Mouse (Mus musculus): ENCODE results near the gene Smim4. TPM values are rescaled to one million over a fixed set of nuclear protein-coding genes. Genes with fewer than 3 reads are reported as not detected.

Smim4 gene
- polyA plus RNA-seq, 1 experiment from 2014 or later: 71.6 TPM

DNA sequence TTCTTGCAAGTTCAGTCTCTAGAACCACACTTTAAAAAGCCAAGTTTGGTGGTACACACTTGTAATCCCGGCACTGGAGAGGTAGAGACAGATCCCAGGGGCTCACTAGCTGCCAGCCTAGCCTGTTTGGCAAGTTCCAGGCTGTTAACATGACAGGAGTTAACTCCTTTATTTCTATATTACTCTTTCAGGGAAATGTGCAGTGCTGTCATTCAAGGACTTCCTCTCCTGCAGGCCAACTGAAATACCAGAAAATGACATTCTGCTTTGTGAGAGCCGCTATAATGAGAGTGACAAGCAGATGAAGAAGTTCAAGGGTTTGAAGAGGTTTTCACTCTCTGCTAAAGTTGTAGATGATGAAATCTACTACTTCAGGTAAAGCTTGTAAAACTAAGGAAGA is 23.6 kb downstream of the Smim4 start:
- 88% methylated on average over 2 of the region's 2 CpGs for WGBS
- Histone ChIP-seq H3K4me3 (replicated peaks) (no peak overlapping the region), H3K36me3 (peaks cover 55% of the 10 kb centered on the region), H3K9me3 (replicated peaks) (no peaks in the 10 kb centered on the region), H3K9ac (replicated peaks) (no peak overlapping the region), H3K27ac (replicated peaks) (no peak overlapping the region), H3K27me3 (replicated peaks) (no peaks in the 10 kb centered on the region), H3K4me1 (no peaks in the 10 kb centered on the region), H3K4me2 (no peak overlapping the region)
- no peak for ATAC-seq (ENCODE audit: low FRiP score)

DNA sequence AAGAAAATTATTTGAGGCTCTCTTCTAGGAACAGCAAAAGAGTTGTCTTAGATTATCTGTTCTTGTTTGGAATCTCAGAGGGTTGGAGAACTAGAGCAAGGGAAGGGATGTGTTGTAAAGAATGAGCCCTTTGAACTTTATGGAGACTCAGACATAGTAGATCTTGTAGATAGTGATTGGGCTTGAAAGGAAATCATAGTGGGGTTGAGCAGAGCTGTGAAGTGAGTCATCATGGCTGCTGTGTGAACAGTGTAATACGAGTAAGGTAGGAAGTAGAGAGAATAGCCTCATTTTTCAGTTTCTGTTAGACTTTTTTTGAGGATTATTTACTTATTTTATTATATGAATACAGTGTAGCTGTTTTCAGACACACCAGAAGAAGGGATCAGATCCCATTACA is 38.8 kb downstream of the Smim4 start:
- Histone ChIP-seq H3K9ac (replicated peaks) (no peak overlapping the region), H3K27ac (replicated peaks) (no peak overlapping the region), H3K4me2 (no peak overlapping the region), H3K36me3 (peaks cover 62% of the 10 kb centered on the region), H3K9me3 (replicated peaks) (no peaks in the 10 kb centered on the region), H3K27me3 (replicated peaks) (no peaks in the 10 kb centered on the region), H3K4me3 (replicated peaks) (no peak overlapping the region), H3K4me1 (no peaks in the 10 kb centered on the region)
- 94% methylated on average over 1 of the region's 1 CpGs for WGBS
- no peak for ATAC-seq (ENCODE audit: low FRiP score)

DNA sequence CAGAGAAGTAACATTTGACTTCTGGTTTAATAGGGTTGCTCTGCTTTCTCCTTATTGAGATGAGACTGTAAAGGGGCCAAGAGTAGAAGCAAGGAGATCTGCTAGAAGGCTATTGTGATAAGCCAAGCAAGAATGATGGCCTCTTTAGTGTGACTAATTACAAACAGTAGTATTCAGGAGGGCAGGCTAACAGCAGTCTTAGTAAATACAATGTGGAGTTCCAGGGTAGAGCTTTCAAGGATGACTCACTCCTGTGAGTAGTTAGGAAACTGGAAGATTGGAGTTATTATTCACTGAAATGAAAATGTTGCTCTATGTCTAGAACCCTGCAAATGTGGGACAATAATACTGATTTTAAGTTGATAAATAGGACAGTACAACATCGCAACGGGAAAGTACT is 40.2 kb downstream of the Smim4 start:
- no peaks in the 10 kb centered on the region for H3K27me3 ChIP-seq (replicated peaks)
- H3K9me3 ChIP-seq (replicated peaks): no peaks in the 10 kb centered on the region
- H3K36me3 ChIP-seq: peaks cover 62% of the 10 kb centered on the region
- H3K4me1 ChIP-seq: no peaks in the 10 kb centered on the region
- no peak for ATAC-seq (ENCODE audit: low FRiP score)
- no peak overlapping the region for H3K4me3 ChIP-seq (replicated peaks)
- H3K27ac ChIP-seq (replicated peaks): no peak overlapping the region
- H3K9ac ChIP-seq (replicated peaks): no peak overlapping the region
- no peak overlapping the region for H3K4me2 ChIP-seq
- 95% methylated on average over 2 of the region's 2 CpGs for WGBS

DNA sequence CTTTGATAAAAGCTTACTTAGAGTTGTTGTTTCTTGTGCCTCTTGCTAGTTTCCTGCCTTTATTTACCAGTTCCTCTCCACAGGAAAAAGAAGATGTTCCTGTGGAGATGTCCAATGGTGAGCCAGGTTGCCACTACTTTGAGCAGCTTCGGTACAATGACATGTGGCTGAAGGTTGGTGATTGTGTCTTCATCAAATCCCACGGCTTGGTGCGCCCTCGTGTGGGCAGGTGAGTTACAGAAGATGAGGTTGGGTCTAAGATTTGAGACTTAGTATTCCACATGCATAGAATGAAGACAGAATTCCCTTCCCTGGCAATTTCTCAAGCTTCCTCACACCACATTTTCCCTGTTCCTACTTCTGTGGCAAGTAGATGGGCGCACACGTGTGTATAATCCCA is 41.3 kb downstream of the Smim4 start:
- Histone ChIP-seq H3K36me3 (peaks cover 58% of the 10 kb centered on the region), H3K4me1 (no peaks in the 10 kb centered on the region), H3K27ac (replicated peaks) (no peak overlapping the region), H3K9ac (replicated peaks) (no peak overlapping the region), H3K27me3 (replicated peaks) (no peaks in the 10 kb centered on the region), H3K4me2 (no peak overlapping the region), H3K9me3 (replicated peaks) (no peaks in the 10 kb centered on the region), H3K4me3 (replicated peaks) (no peak overlapping the region)
- 92% methylated on average over 6 of the region's 6 CpGs for WGBS
- ATAC-seq (ENCODE audit: low FRiP score): no peak

GRCm38 (mm10) chr14:31081147-31081546 is 47.6 kb downstream of the Smim4 start:
- Histone ChIP-seq H3K4me2 (no peak overlapping the region), H3K27me3 (replicated peaks) (no peaks in the 10 kb centered on the region), H3K27ac (replicated peaks) (no peak overlapping the region), H3K4me3 (replicated peaks) (no peak overlapping the region), H3K9ac (replicated peaks) (no peak overlapping the region), H3K4me1 (no peaks in the 10 kb centered on the region), H3K36me3 (peaks cover 49% of the 10 kb centered on the region), H3K9me3 (replicated peaks) (no peaks in the 10 kb centered on the region)
- no peak for ATAC-seq (ENCODE audit: low FRiP score)

DNA sequence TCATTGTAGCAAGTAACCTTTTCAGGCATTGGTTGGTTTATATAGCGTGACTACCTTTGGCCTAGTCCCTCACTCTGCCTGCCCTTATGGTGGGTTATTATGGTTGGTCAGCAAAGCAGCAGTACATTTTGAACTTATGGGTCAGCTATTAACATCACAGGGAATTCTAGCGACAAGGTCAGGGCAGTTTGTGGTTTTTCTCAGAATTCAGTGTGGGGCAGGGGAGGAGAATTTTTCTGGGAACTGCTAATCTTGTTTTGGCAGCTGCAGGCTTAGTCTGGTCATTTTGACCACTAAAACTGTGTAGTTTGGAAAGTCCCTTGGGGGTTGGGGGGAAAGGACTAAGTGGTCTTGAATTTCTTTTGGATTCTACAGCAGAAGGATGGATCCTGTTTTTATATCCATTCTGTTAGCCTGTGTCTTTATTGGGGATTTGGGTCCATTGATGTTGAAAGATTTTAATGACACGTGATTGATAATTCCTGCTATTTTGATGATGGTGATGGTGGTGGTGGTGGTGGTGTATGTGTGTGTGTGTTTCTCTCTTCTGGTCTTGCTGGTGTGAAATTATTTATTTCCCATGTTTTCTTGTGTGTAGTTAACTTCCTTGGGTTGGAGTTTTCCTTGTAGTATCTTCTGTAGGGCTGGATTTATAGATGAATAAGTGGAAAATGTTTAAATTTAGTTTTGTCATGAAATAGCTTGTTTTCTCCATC is 49.3 kb downstream of the Smim4 start:
- Histone ChIP-seq H3K27me3 (replicated peaks) (no peaks in the 10 kb centered on the region), H3K4me3 (replicated peaks) (no peak overlapping the region), H3K4me2 (no peak overlapping the region), H3K4me1 (no peaks in the 10 kb centered on the region), H3K27ac (replicated peaks) (no peak overlapping the region), H3K9ac (replicated peaks) (no peak overlapping the region), H3K9me3 (replicated peaks) (no peaks in the 10 kb centered on the region), H3K36me3 (peaks cover 54% of the 10 kb centered on the region)
- 98% methylated on average over 3 of the region's 3 CpGs for WGBS
- ATAC-seq (ENCODE audit: low FRiP score): no peak

GRCm38 (mm10) chr14:31078597-31079208 is 50.1 kb downstream of the Smim4 start:
- WGBS: 95% methylated on average over 3 of the region's 3 CpGs
- ATAC-seq (ENCODE audit: low FRiP score): no peak
- Histone ChIP-seq H3K9me3 (replicated peaks) (no peaks in the 10 kb centered on the region), H3K9ac (replicated peaks) (no peak overlapping the region), H3K36me3 (peaks cover 61% of the 10 kb centered on the region), H3K27ac (replicated peaks) (no peak overlapping the region), H3K4me2 (no peak overlapping the region), H3K4me3 (replicated peaks) (no peak overlapping the region), H3K4me1 (no peaks in the 10 kb centered on the region), H3K27me3 (replicated peaks) (no peaks in the 10 kb centered on the region)

DNA sequence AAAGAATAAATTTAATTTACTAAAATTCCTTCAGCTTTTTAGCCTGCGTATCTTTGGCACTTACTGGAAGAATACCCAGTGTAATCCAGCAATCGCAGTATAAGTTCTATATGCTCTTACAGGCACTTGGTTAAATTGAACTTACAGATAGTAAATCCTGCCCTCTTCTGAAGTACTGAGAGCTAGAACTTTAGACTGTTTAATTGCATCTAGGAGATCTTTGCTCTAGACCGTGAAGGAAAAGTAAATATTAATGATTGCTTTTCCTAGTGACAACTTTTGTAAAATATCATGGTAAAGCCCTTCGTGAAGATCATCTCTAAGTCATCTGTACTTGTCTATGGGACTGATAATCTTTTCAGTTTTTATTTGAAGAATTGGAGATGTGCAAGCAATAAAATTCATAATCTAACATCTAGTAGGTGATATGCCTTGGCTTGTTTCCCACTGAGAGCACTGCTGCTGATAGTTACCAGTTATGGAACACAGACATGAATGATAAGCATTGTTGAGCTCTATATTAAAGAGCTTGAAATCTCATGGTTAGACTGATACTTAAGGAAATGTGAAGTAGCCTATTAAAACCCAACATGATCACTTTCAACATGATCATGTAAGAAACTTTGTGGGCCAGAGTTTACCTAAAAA is 59.5 kb downstream of the Smim4 start:
- no peaks in the 10 kb centered on the region for H3K9me3 ChIP-seq (replicated peaks)
- ATAC-seq (ENCODE audit: low FRiP score): no peak
- H3K4me1 ChIP-seq: no peaks in the 10 kb centered on the region
- H3K9ac ChIP-seq (replicated peaks): no peak overlapping the region
- H3K4me2 ChIP-seq: no peak overlapping the region
- H3K27me3 ChIP-seq (replicated peaks): no peaks in the 10 kb centered on the region
- no peak overlapping the region for H3K27ac ChIP-seq (replicated peaks)
- H3K4me3 ChIP-seq (replicated peaks): no peak overlapping the region
- H3K36me3 ChIP-seq: peaks cover 57% of the 10 kb centered on the region
- WGBS: 96% methylated on average over 4 of the region's 4 CpGs

DNA sequence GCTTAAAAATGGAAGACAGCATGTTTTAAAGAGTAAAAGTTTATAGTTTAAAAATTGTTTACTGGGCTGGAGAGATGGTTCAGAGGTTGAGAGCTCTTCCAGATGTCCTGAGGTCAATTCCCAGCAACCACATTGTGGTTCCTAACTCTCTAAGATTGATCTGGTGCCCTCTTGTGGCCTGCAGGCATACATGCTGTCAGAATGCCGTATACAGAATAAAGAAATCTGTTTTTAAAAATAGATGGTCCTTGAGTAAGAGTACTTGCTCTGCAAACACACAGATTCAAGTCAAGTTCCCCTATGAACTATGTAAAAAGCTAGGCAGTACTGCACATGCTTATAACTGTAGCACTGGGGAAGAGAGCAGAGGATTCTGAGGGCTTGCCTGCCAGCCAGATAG is 66.5 kb downstream of the Smim4 start:
- Histone ChIP-seq H3K9me3 (replicated peaks) (no peaks in the 10 kb centered on the region), H3K4me1 (no peaks in the 10 kb centered on the region), H3K4me3 (replicated peaks) (no peak overlapping the region), H3K4me2 (no peak overlapping the region), H3K36me3 (peaks cover 67% of the 10 kb centered on the region), H3K27ac (replicated peaks) (no peak overlapping the region), H3K9ac (replicated peaks) (no peak overlapping the region), H3K27me3 (replicated peaks) (no peaks in the 10 kb centered on the region)
- 94% methylated on average over 1 of the region's 1 CpGs for WGBS
- no peak for ATAC-seq (ENCODE audit: low FRiP score)

DNA sequence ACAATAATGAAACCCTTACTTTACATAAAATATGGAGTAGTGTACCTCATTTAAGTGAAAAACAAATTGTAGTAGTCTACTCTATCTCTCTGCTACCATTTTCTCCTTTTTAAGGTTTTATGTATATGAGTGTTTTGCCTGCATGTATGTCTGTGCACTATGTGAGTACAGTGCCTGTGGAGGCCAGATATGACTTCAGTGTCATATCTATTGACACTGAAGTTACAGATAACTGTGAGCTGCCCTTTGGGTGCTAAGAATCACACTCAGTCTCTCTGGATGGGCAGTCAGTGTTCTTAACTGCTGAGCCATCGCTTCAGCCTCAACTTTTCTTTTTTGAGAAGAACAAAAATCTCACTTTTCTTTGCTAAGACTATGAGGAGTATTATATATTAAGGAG is 82.9 kb downstream of the Smim4 start:
- Histone ChIP-seq H3K4me1 (no peaks in the 10 kb centered on the region), H3K36me3 (peaks cover 63% of the 10 kb centered on the region), H3K4me2 (no peak overlapping the region), H3K27ac (replicated peaks) (no peak overlapping the region), H3K9me3 (replicated peaks) (no peaks in the 10 kb centered on the region), H3K27me3 (replicated peaks) (no peaks in the 10 kb centered on the region), H3K4me3 (replicated peaks) (no peak overlapping the region), H3K9ac (replicated peaks) (no peak overlapping the region)
- 100% methylated on average over 1 of the region's 1 CpGs for WGBS
- ATAC-seq (ENCODE audit: low FRiP score): no peak

DNA sequence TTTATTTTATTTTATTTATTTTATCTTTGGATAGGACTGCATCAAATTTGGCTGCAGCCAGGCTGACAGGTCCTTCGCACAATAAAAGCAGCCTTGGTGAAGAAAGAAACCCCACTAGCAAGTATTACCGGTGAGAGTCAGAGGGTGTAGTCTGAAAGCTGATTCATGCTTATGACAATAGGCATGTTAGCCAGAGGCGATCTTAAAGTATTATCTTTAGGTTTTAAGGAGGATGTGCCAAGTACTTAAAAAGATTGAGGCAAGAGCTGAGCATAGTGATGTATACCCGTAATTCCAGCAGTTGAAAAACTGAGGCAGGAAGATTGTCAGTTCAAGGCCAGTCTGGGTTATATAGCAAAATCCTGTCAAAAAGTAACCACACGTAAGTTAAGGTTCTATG is 83.5 kb downstream of the Smim4 start:
- peaks cover 58% of the 10 kb centered on the region for H3K36me3 ChIP-seq
- H3K9ac ChIP-seq (replicated peaks): no peak overlapping the region
- no peak overlapping the region for H3K4me2 ChIP-seq
- 95% methylated on average over 5 of the region's 5 CpGs for WGBS
- H3K4me3 ChIP-seq (replicated peaks): no peak overlapping the region
- H3K27ac ChIP-seq (replicated peaks): no peak overlapping the region
- H3K9me3 ChIP-seq (replicated peaks): no peaks in the 10 kb centered on the region
- H3K27me3 ChIP-seq (replicated peaks): no peaks in the 10 kb centered on the region
- no peaks in the 10 kb centered on the region for H3K4me1 ChIP-seq
- ATAC-seq (ENCODE audit: low FRiP score): no peak
